Mouse (Mus musculus): ENCODE results near the gene Tgif1.

GRCm38 (mm10) chr17:70828569-70828968, 24.8 kb downstream of the Tgif1 start:
- TF ChIP-seq CTCF (IDR thresholded peaks at IDR 0.05; ENCODE audit: low read depth, low read length) (no peak), POLR2A (IDR thresholded peaks at IDR 0.05; ENCODE audit: insufficient read depth, low read length) (no peak), EP300 (IDR thresholded peaks at IDR 0.05; ENCODE audit: insufficient read depth, low read depth, low read length) (peak; percentile 100)
